In the genomic region with DNA sequence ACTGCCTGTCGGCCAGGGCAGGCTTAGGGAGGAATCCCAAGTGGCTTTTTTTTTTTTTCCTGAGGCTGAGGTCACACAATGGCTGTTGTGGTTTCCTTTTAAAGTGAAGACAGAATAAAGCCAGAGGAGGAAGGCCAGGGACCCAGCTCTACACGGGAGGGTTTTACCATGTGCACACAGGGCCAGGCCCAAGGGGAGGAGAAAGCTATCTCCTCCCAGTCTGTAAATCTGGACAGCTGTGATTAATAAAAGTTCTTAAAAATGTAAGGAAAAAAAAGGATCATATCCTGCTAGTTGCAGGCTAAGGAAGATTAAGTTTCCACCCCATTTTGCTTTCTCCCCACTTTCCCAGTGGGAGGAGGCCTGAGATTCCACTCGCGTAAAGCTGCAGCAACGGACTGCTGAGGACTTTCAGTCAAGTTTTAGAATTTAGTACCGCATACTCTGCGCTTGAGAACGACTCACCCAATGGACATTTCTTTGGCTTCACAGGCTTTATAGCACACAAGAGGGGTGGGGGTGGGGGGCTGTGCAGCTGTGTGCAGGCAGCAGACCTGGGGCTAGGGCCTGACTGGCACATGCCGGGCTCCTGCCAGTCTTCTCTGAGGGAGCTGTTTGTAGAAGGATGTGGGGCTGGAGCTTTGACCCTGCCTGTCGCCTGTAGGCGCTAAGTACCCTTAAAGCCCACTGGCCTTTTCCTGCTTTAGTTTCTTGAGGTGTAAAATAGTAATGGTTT, we compare ENCODE assay signal across 8 mouse cellular contexts.
DNase-seq lines count a peak whose midpoint lies in the region; ATAC-seq and TF ChIP-seq lines count a peak whose summit lies in the region.

No protein-coding gene starts in this region.

- peak overlapping the region; percentile 15 for H3K4me2 ChIP-seq in heart, embryonic 15.5 days

- no peaks in the 10 kb centered on the region for H3K9me3 ChIP-seq in heart, embryonic 15.5 days (replicated peaks)

- no peak overlapping the region for H3K4me3 ChIP-seq in kidney, adult 2 months (ENCODE audit: insufficient read depth, low read depth, low read length)
- H3K4me3 ChIP-seq in heart, embryonic 15.5 days, result no peak overlapping the region

- no peaks in the 10 kb centered on the region for H3K27me3 ChIP-seq in kidney, adult 2 months (replicated peaks; ENCODE audit: control insufficient read depth, insufficient read depth, low read length)
- H3K27me3 ChIP-seq in heart, embryonic 15.5 days, result no peaks in the 10 kb centered on the region

- TF ChIP-seq CTCF in kidney, adult 2 months (conservative IDR thresholded peaks at IDR 0.05; ENCODE audit: insufficient read depth, insufficient read length, low read depth, low read length), result no peak

- ATAC-seq in common myeloid progenitor, adult 5-6 weeks (replicated peaks; ENCODE audit: low read depth, poor library complexity, severe bottlenecking), result 0 out of 2 replicates have a peak, but pooled peaks have one; percentile 34
- ATAC-seq in heart, embryonic 15.5 days (replicated peaks; ENCODE audit: insufficient number of reproducible peaks, insufficient read depth, low FRiP score, low read depth), result 0 out of 2 replicates have a peak, but pooled peaks have one; percentile 15
- ATAC-seq in megakaryocyte progenitor cell, adult 5-6 weeks (replicated peaks; ENCODE audit: poor library complexity), result peak; percentile 38; the same call in 1 of the 2 replicates

- peak overlapping the region; percentile 10; the same call in 1 of the 2 replicates for H3K27ac ChIP-seq in kidney, adult 2 months (ENCODE audit: insufficient read depth, low read depth, low read length)
- H3K27ac ChIP-seq in heart, embryonic 15.5 days, result peak overlapping the region; percentile 90

- peak; percentile 35 for DNase-seq in kidney, adult 2 months
- no peak for DNase-seq in kidney, adult 18-20 months
- no peak for DNase-seq in adrenal gland, postnatal 4 days (ENCODE audit: low spot score in 2 of 2)
- DNase-seq in urinary bladder, postnatal 36 days (ENCODE audit: low spot score in 2 of 2), result no peak
- DNase-seq in right cerebral cortex, postnatal 36 days (ENCODE audit: low spot score in 2 of 2), result no peak

- peak overlapping the region; percentile 29; the same call in 1 of the 2 replicates for H3K9ac ChIP-seq in heart, embryonic 15.5 days

- H3K36me3 ChIP-seq in kidney, adult 2 months (ENCODE audit: control insufficient read depth, insufficient read depth, low read length), result peaks cover 6% of the 10 kb centered on the region
- peaks cover 15% of the 10 kb centered on the region for H3K36me3 ChIP-seq in heart, embryonic 15.5 days

- no peak for TF ChIP-seq POLR2A in kidney, adult 2 months (IDR thresholded peaks at IDR 0.05; ENCODE audit: low read depth, low read length)

- peaks cover 6% of the 10 kb centered on the region; the same call in 1 of the 2 replicates for H3K4me1 ChIP-seq in kidney, adult 2 months (ENCODE audit: control insufficient read depth, insufficient read depth, low read length)
- H3K4me1 ChIP-seq in heart, embryonic 15.5 days (replicated peaks), result peaks cover 61% of the 10 kb centered on the region

- WGBS in kidney, adult 2 months, result 28% methylated on average over 11 of the region's 11 CpGs
- 29% methylated on average over 11 of the region's 11 CpGs for WGBS in heart, embryonic 15.5 days
